Mouse (Mus musculus): ENCODE results near the gene Rwdd1.
"Not testable (repeated sequence)": the region's sequence is repeated elsewhere in the genome, so short reads cannot be mapped to it uniquely, and the experiment has no call there.

Gene Rwdd1

GRCm38 (mm10) chr10:34019302-34020075, at the start of gene Rwdd1:
Gene Rwdd1 (minus strand): TSS chr10:34019624.
- DNase-seq, result peak; percentile 97 to 99

- no peak for DNase-seq
These were observed 47.2 kb upstream of the Rwdd1 start for GRCm38 (mm10) chr10:34066591-34066990.

GRCm38 (mm10) chr10:34053987-34054386, 34.6 kb upstream of the Rwdd1 start:
- DNase-seq, result no peak

- DNase-seq, result no peak
These were observed 24.8 kb upstream of the Rwdd1 start, which contains the start of gene Calhm4 for GRCm38 (mm10) chr10:34044210-34044609. Gene Calhm4 (minus strand): TSS chr10:34044310.

- DNase-seq, result no peak
These were observed 18.0 kb upstream of the Rwdd1 start, which contains the start of gene Trappc3l for GRCm38 (mm10) chr10:34037401-34037800. Gene Trappc3l (plus strand): TSS chr10:34037597.

GRCm38 (mm10) chr10:34036587-34036986, 17.2 kb upstream of the Rwdd1 start:
- DNase-seq, result no peak

- peak; percentile 80 to 86 for DNase-seq
These were observed 14.3 kb upstream of the Rwdd1 start for GRCm38 (mm10) chr10:34033630-34034305.

GRCm38 (mm10) chr10:34030322-34030721, 10.9 kb upstream of the Rwdd1 start:
- no peak for DNase-seq

GRCm38 (mm10) chr10:34018746-34019301, 600 bp downstream of the Rwdd1 start:
- DNase-seq, result no peak

- no peak for DNase-seq
These were observed 6.2 kb downstream of the Rwdd1 start for GRCm38 (mm10) chr10:34013241-34013640.

GRCm38 (mm10) chr10:34012581-34012980, 6.8 kb downstream of the Rwdd1 start:
- no peak for DNase-seq

- DNase-seq, result no peak
These were observed 21.0 kb downstream of the Rwdd1 start for GRCm38 (mm10) chr10:33998397-33998796.

- DNase-seq, result not testable (repeated sequence)
These were observed 22.7 kb downstream of the Rwdd1 start for GRCm38 (mm10) chr10:33996686-33997085.

GRCm38 (mm10) chr10:33986771-33987170, 32.7 kb downstream of the Rwdd1 start:
- DNase-seq, result peak; percentile 50 to 82

GRCm38 (mm10) chr10:33974781-33975494, 44.5 kb downstream of the Rwdd1 start:
- DNase-seq, result no peak

- DNase-seq, result no peak
These were observed 66.9 kb downstream of the Rwdd1 start for GRCm38 (mm10) chr10:33952509-33952908.

- DNase-seq, result peak; percentile 89 to 93
These were observed 68.4 kb downstream of the Rwdd1 start, which contains the start of gene Zup1 for GRCm38 (mm10) chr10:33950803-33951583. Gene Zup1 (minus strand): TSS chr10:33951269.

All from kidney, postnatal 25 days (tissue).